Mouse (Mus musculus): ENCODE data around the gene Shroom2. TPM values are rescaled to one million over a fixed set of nuclear protein-coding genes. Genes with fewer than 3 reads are reported as not detected.

Shroom2 gene
- polyA plus RNA-seq, 1 experiment, result 1.3 TPM

DNA sequence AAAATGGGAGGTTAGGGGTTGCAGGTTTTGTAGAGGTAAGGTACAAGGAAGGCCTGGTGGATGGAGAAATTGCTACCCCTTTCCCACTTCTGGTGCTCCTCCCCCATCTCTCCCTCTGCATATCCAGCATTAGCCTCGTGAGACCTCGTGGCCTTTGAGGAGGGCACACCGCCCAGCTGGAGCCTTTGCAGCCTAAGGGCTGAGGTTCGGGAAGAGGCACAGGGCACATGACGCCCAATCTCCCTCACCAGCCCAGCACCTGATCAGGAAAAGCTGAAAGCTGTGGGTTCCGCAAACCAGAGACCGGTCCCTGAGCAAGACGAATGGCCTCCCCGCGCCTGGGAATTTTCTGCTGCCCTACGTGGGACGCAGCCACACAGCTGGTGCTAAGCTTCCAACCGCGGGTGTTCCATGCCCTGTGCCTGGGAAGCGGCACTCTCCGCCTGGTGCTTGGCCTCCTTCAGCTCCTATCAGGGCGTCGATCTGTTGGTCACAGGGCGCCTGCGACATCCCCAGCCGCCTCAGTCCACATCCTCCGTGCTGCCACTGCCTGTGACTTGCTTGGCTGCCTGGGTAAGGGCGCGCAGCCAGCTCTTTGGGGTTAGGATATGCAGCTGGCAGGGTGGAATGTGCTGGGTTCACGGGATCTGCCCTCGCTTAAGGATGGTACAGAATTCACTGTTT is 12.6 kb upstream of the Shroom2 start, which contains the start of gene Gpr143:
Gene Gpr143, plus strand, starts transcription at position 202 of the 684 bp plus-strand sequence.
- Histone ChIP-seq H3K27ac (ENCODE audit: control insufficient read depth, insufficient read depth, low read length) (no peak within 1 kb of the TSS), H3K4me1 (replicated peaks; ENCODE audit: control insufficient read depth, insufficient read depth, low read length) (no peaks in the 10 kb centered on the region; the same call in 1 of the 2 replicates), H3K4me3 (ENCODE audit: control insufficient read depth, insufficient read depth, low read length) (no peak within 1 kb of the TSS), H3K36me3 (ENCODE audit: control insufficient read depth, insufficient read depth, low read length) (no peaks in the 10 kb centered on the region), H3K27me3 (ENCODE audit: control insufficient read depth, insufficient read depth, low read length) (no peaks in the 10 kb centered on the region)
- no peak for TF ChIP-seq CTCF (IDR thresholded peaks at IDR 0.05; ENCODE audit: borderline replicate concordance, control insufficient read depth, extremely low read depth, insufficient read depth, low read length, poor library complexity)
- no peak for TF ChIP-seq POLR2A (IDR thresholded peaks at IDR 0.05; ENCODE audit: control insufficient read depth, extremely low read depth, insufficient read depth, low read length, poor library complexity)
- DNase-seq, result no peak
- WGBS, result 6% methylated on average over 25 of the region's 26 CpGs

DNA sequence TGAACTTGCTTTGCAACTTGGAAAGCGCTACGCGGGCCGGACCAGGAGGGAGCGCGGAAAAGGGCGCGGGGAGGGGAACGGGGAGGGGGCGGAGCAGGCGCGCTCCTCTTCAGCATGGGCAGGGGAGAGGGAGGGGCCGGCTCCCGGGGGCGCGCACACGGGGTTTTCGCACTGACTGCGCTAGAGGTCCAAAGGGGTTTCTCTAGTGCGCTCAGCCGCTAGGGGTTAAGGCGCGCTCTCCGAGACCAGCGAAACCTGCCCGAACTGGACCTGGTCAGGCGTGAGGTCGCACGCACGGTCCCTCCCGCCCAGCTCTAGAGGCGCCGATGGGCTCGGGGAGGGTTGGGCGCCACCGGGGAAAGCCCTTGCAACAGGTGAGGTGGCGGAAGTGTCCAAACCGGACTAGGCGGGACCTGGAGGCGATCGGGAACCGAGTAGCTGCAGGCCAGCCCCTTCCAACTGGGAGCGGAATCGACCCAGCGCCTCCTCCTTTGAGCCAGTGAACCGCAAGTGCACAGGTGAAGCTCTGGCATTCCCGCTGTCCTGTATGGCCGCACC is 414 bp upstream of the Shroom2 start:
- H3K4me1 ChIP-seq (replicated peaks; ENCODE audit: control insufficient read depth, insufficient read depth, low read length), result no peaks in the 10 kb centered on the region
- 9% methylated on average over 38 of the region's 48 CpGs for WGBS
- TF ChIP-seq POLR2A (IDR thresholded peaks at IDR 0.05; ENCODE audit: control insufficient read depth, extremely low read depth, insufficient read depth, low read length, poor library complexity) (no peak), CTCF (IDR thresholded peaks at IDR 0.05; ENCODE audit: borderline replicate concordance, control insufficient read depth, extremely low read depth, insufficient read depth, low read length, poor library complexity) (no peak)
- no peak overlapping the region for H3K27ac ChIP-seq (ENCODE audit: control insufficient read depth, insufficient read depth, low read length)
- no peaks in the 10 kb centered on the region for H3K27me3 ChIP-seq (ENCODE audit: control insufficient read depth, insufficient read depth, low read length)
- H3K4me3 ChIP-seq (ENCODE audit: control insufficient read depth, insufficient read depth, low read length), result peak overlapping the region; percentile 19
- no peaks in the 10 kb centered on the region for H3K36me3 ChIP-seq (ENCODE audit: control insufficient read depth, insufficient read depth, low read length)
- no peak for DNase-seq

DNA sequence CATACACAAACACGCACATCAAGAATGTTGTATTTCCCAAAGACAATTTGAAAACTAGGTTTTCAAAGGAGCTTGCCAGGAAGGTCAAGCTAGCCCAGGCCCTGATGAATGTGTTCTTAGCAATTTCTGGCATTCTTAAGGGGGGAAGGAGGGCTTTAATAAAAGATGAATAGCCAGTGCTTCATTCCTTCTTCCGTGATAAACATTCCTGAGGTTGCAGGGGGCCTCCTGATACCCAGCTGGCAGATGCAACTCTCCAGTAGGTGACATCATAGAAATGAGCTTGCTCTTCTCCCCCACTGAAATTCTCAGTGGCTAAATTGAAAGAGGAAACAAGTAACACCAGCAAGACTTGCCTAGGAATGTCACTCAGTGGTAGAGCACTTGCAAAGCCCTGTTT is 5.1 kb downstream of the Shroom2 start:
- Histone ChIP-seq H3K4me1 (replicated peaks; ENCODE audit: control insufficient read depth, insufficient read depth, low read length) (no peaks in the 10 kb centered on the region), H3K27me3 (ENCODE audit: control insufficient read depth, insufficient read depth, low read length) (no peaks in the 10 kb centered on the region), H3K4me3 (ENCODE audit: control insufficient read depth, insufficient read depth, low read length) (no peak overlapping the region), H3K36me3 (ENCODE audit: control insufficient read depth, insufficient read depth, low read length) (no peaks in the 10 kb centered on the region), H3K27ac (ENCODE audit: control insufficient read depth, insufficient read depth, low read length) (no peak overlapping the region)
- TF ChIP-seq POLR2A (IDR thresholded peaks at IDR 0.05; ENCODE audit: control insufficient read depth, extremely low read depth, insufficient read depth, low read length, poor library complexity) (no peak), CTCF (IDR thresholded peaks at IDR 0.05; ENCODE audit: borderline replicate concordance, control insufficient read depth, extremely low read depth, insufficient read depth, low read length, poor library complexity) (no peak)
- 85% methylated on average over 2 of the region's 2 CpGs for WGBS
- no peak for DNase-seq

DNA sequence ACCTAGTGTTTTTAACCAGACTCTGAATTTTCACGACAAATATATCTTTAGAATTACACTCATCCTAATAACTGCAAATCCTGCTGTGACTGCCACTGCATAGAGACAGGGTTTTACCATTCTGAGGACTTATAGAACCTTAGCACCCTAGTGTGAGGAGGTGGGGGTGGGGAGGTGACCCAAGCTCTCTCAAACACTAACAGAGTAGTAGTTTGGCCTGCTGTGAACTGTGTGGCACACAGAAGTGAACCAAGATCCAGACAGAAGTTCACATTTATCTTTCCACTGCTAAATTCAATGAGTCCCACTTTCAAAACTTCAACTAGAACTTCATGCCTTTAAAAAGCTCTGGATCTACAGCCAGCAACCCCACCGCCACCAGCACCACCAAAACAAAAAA is 6.4 kb downstream of the Shroom2 start:
- Histone ChIP-seq H3K27me3 (ENCODE audit: control insufficient read depth, insufficient read depth, low read length) (no peaks in the 10 kb centered on the region), H3K27ac (ENCODE audit: control insufficient read depth, insufficient read depth, low read length) (no peak overlapping the region), H3K4me3 (ENCODE audit: control insufficient read depth, insufficient read depth, low read length) (no peak overlapping the region), H3K36me3 (ENCODE audit: control insufficient read depth, insufficient read depth, low read length) (no peaks in the 10 kb centered on the region), H3K4me1 (replicated peaks; ENCODE audit: control insufficient read depth, insufficient read depth, low read length) (no peaks in the 10 kb centered on the region)
- no peak for TF ChIP-seq POLR2A (IDR thresholded peaks at IDR 0.05; ENCODE audit: control insufficient read depth, extremely low read depth, insufficient read depth, low read length, poor library complexity)
- no peak for TF ChIP-seq CTCF (IDR thresholded peaks at IDR 0.05; ENCODE audit: borderline replicate concordance, control insufficient read depth, extremely low read depth, insufficient read depth, low read length, poor library complexity)
- no peak for DNase-seq
- WGBS, result 92% methylated on average over 2 of the region's 2 CpGs

- Histone ChIP-seq H3K27ac (ENCODE audit: control insufficient read depth, insufficient read depth, low read length) (no peak overlapping the region), H3K27me3 (ENCODE audit: control insufficient read depth, insufficient read depth, low read length) (no peaks in the 10 kb centered on the region), H3K4me3 (ENCODE audit: control insufficient read depth, insufficient read depth, low read length) (no peak overlapping the region), H3K36me3 (ENCODE audit: control insufficient read depth, insufficient read depth, low read length) (no peaks in the 10 kb centered on the region), H3K4me1 (replicated peaks; ENCODE audit: control insufficient read depth, insufficient read depth, low read length) (no peaks in the 10 kb centered on the region)
- no peak for DNase-seq
- no peak for TF ChIP-seq POLR2A (IDR thresholded peaks at IDR 0.05; ENCODE audit: control insufficient read depth, extremely low read depth, insufficient read depth, low read length, poor library complexity)
- TF ChIP-seq CTCF (IDR thresholded peaks at IDR 0.05; ENCODE audit: borderline replicate concordance, control insufficient read depth, extremely low read depth, insufficient read depth, low read length, poor library complexity), result no peak
- WGBS, result 88% methylated on average over 2 of the region's 2 CpGs
Observed at GRCm38 (mm10) chrX:152762437-152762836, 6.8 kb downstream of the Shroom2 start.

- H3K27me3 ChIP-seq (ENCODE audit: control insufficient read depth, insufficient read depth, low read length), result no peaks in the 10 kb centered on the region
- no peaks in the 10 kb centered on the region for H3K36me3 ChIP-seq (ENCODE audit: control insufficient read depth, insufficient read depth, low read length)
- H3K27ac ChIP-seq (ENCODE audit: control insufficient read depth, insufficient read depth, low read length), result no peak overlapping the region
- 98% methylated on average over 5 of the region's 5 CpGs for WGBS
- TF ChIP-seq POLR2A (IDR thresholded peaks at IDR 0.05; ENCODE audit: control insufficient read depth, extremely low read depth, insufficient read depth, low read length, poor library complexity), result no peak
- no peak for TF ChIP-seq CTCF (IDR thresholded peaks at IDR 0.05; ENCODE audit: borderline replicate concordance, control insufficient read depth, extremely low read depth, insufficient read depth, low read length, poor library complexity)
- DNase-seq, result no peak
- H3K4me3 ChIP-seq (ENCODE audit: control insufficient read depth, insufficient read depth, low read length), result no peak overlapping the region
- no peaks in the 10 kb centered on the region for H3K4me1 ChIP-seq (replicated peaks; ENCODE audit: control insufficient read depth, insufficient read depth, low read length)
Observed at GRCm38 (mm10) chrX:152756293-152756692, 13.0 kb downstream of the Shroom2 start.
